Mouse (Mus musculus) gastrocnemius, postnatal 36 days (tissue): ENCODE results near the gene Nit2. TPM values are rescaled to one million over a fixed set of nuclear protein-coding genes. Genes with fewer than 3 reads are reported as not detected.

Experiments
- total RNA-seq, 2 experiments: library from RNA; stranded (reverse); gene quantifications; 2 replicates each; pipeline ENCODE4 v1.2.3; 2021

Nit2 gene
- total RNA-seq, 2 experiments from 2014 or later = 24.1 to 25.1 TPM

Other genes starting within 250 kb of the Nit2 start
- gene Lnp1, start 239.3 kb downstream of the Nit2 start, total RNA-seq = not detected
- gene Tmem45a2, start 96.0 kb downstream of the Nit2 start, total RNA-seq = not detected
- gene Tomm70a, start 45.6 kb downstream of the Nit2 start, total RNA-seq = 10 to 100 TPM; 30.4 to 33.1 TPM
- 10 to 100 TPM; 16.4 to 17.6 TPM for gene Tbc1d23, start 64.2 kb upstream of the Nit2 start, total RNA-seq
- not detected for gene Tmem30c, start 125.5 kb upstream of the Nit2 start, total RNA-seq
- gene Filip1l, start 185.8 kb upstream of the Nit2 start, total RNA-seq = 10 to 100 TPM; 41.9 to 48.5 TPM